ENCODE assay signal across 9 mouse cellular contexts in the genomic region with DNA sequence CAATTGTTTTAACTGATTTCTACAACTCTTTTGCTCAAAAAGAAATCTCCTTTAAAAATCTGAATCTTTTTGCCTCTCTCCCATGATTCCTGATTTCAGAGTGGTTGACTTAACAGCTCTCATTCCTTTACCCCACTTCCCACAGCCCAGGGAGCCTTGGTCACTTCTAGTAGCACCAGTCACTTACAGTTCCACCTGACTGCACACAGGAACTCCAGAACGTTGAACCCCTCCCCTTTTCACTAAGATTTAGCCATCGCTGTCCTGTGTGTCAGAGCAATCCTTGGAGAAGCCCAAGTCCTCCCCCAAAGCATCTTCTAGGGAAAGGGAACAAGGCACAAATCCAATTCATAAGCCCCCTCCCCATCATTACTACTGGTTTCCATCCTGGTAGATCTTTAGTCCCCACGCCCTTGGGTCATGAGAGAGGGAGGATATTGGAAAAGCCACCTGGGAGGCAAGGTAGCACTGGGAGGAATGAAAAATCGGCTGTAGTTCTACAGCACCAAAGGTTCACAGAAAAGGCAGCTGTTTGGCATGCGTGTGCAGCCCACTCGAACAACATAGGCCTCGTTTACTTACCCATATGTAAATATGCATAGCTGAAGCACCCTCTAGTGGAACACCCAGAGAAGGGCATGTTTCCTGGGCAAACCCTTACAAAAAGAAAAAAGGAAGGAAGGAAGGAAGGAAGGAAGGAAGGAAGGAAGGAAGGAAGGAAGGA.
DNase-seq lines count a peak whose midpoint lies in the region; ATAC-seq and TF ChIP-seq lines count a peak whose summit lies in the region.
"Had no signal": no experiment of that assay in that cellular context is flagged by ENCODE, and none has a peak within 500 bp of the region (broad histone marks: within the 10 kb centered on the region; RNA-seq: fewer than 3 reads in every experiment).

No protein-coding gene starts in this region.

- no peak for ATAC-seq in liver, postnatal 0 days
- 0 out of 2 replicates have a peak, but pooled peaks have one; percentile 28 for ATAC-seq in embryonic facial prominence, embryonic 12.5 days (ENCODE audit: insufficient number of reproducible peaks, insufficient read depth, low FRiP score, low TSS enrichment)
- peak; percentile 72 for ATAC-seq in neural tube, embryonic 13.5 days (ENCODE audit: low read depth)

- TF ChIP-seq CTCF in liver, postnatal 0 days (IDR thresholded peaks at IDR 0.05; ENCODE audit: low read depth) = peak; percentile 50

- H3K4me2 ChIP-seq in liver, postnatal 0 days (ENCODE audit: low read depth, low read length) = no peak overlapping the region
- H3K4me2 ChIP-seq in embryonic facial prominence, embryonic 12.5 days (replicated peaks) = no peak overlapping the region
- no peak overlapping the region for H3K4me2 ChIP-seq in neural tube, embryonic 13.5 days
- H3K4me2 ChIP-seq: liver, embryonic 15.5 days; stomach, embryonic 15.5 days had no signal

- DNase-seq in liver, postnatal 0 days = no peak
- no peak for DNase-seq in liver
- peak; percentile 72 for DNase-seq in brain, adult 2 months (ENCODE audit: low read depth, low spot score)
- peak; percentile 61 for DNase-seq in kidney, postnatal 10 days
- DNase-seq in spleen, postnatal 14 days (ENCODE audit: low spot score in 2 of 2) = no peak

- WGBS in liver, postnatal 0 days (ENCODE audit: insufficient replicate concordance) = 47% methylated on average over 7 of the region's 7 CpGs
- 43% methylated on average over 7 of the region's 7 CpGs for WGBS in embryonic facial prominence, embryonic 12.5 days
- 37% methylated on average over 7 of the region's 7 CpGs for WGBS in neural tube, embryonic 13.5 days

- no peaks in the 10 kb centered on the region for H3K9me3 ChIP-seq in liver, postnatal 0 days (ENCODE audit: low read length)
- H3K9me3 ChIP-seq in embryonic facial prominence, embryonic 12.5 days = no peaks in the 10 kb centered on the region
- H3K9me3 ChIP-seq in neural tube, embryonic 13.5 days = no peaks in the 10 kb centered on the region
- H3K9me3 ChIP-seq: liver, embryonic 15.5 days; stomach, embryonic 15.5 days had no signal

- H3K27ac ChIP-seq in liver, postnatal 0 days (ENCODE audit: low read depth) = no peak overlapping the region
- no peak overlapping the region for H3K27ac ChIP-seq in embryonic facial prominence, embryonic 12.5 days
- no peak overlapping the region for H3K27ac ChIP-seq in neural tube, embryonic 13.5 days (replicated peaks)
- H3K27ac ChIP-seq: liver, embryonic 15.5 days; stomach, embryonic 15.5 days had no signal

- no peaks in the 10 kb centered on the region for H3K4me1 ChIP-seq in liver, postnatal 0 days (ENCODE audit: insufficient read depth)
- no peaks in the 10 kb centered on the region for H3K4me1 ChIP-seq in embryonic facial prominence, embryonic 12.5 days
- 0 out of 2 replicates have a peak, but pooled peaks cover 6% of the 10 kb centered on the region for H3K4me1 ChIP-seq in neural tube, embryonic 13.5 days (replicated peaks)
- H3K4me1 ChIP-seq: liver, embryonic 15.5 days; stomach, embryonic 15.5 days had no signal

- TF ChIP-seq EP300 in liver, postnatal 0 days (IDR thresholded peaks at IDR 0.05; ENCODE audit: low read depth) = no peak

- no peak overlapping the region for H3K9ac ChIP-seq in liver, postnatal 0 days (replicated peaks)
- no peak overlapping the region for H3K9ac ChIP-seq in embryonic facial prominence, embryonic 12.5 days
- no peak overlapping the region for H3K9ac ChIP-seq in neural tube, embryonic 13.5 days
- H3K9ac ChIP-seq: liver, embryonic 15.5 days; stomach, embryonic 15.5 days had no signal

- H3K4me3 ChIP-seq in liver, postnatal 0 days (ENCODE audit: low read depth, low read length) = no peak overlapping the region
- no peak overlapping the region for H3K4me3 ChIP-seq in embryonic facial prominence, embryonic 12.5 days
- H3K4me3 ChIP-seq in neural tube, embryonic 13.5 days = no peak overlapping the region
- H3K4me3 ChIP-seq: liver, embryonic 15.5 days; stomach, embryonic 15.5 days had no signal

- no peaks in the 10 kb centered on the region for H3K36me3 ChIP-seq in liver, postnatal 0 days (replicated peaks; ENCODE audit: insufficient read depth, low read length)
- no peaks in the 10 kb centered on the region for H3K36me3 ChIP-seq in embryonic facial prominence, embryonic 12.5 days
- no peaks in the 10 kb centered on the region for H3K36me3 ChIP-seq in neural tube, embryonic 13.5 days
- H3K36me3 ChIP-seq: liver, embryonic 15.5 days; stomach, embryonic 15.5 days had no signal

- no peaks in the 10 kb centered on the region for H3K27me3 ChIP-seq in liver, postnatal 0 days (ENCODE audit: insufficient read depth, low read length)
- no peaks in the 10 kb centered on the region for H3K27me3 ChIP-seq in embryonic facial prominence, embryonic 12.5 days
- no peaks in the 10 kb centered on the region for H3K27me3 ChIP-seq in neural tube, embryonic 13.5 days
- H3K27me3 ChIP-seq: liver, embryonic 15.5 days; stomach, embryonic 15.5 days had no signal

Comparison
In these comparisons a context has a peak if more than half of its experiments do, and no peak if none do; other contexts are left out.
1. DNase-seq: peak in brain, adult 2 months (single experiment) and kidney, postnatal 10 days (single experiment); none in liver, postnatal 0 days (single experiment), liver (single experiment) and spleen, postnatal 14 days (0 of 2).